Mouse (Mus musculus): ENCODE data around the gene Dph6. TPM values are rescaled to one million over a fixed set of nuclear protein-coding genes. Genes with fewer than 3 reads are reported as not detected.
A peak's percentile ranks its signal among the peaks of the same experiment; 100 is the strongest.

Gene Dph6
- polyA plus RNA-seq, 1 experiment from 2014 or later = 29.4 TPM

DNA sequence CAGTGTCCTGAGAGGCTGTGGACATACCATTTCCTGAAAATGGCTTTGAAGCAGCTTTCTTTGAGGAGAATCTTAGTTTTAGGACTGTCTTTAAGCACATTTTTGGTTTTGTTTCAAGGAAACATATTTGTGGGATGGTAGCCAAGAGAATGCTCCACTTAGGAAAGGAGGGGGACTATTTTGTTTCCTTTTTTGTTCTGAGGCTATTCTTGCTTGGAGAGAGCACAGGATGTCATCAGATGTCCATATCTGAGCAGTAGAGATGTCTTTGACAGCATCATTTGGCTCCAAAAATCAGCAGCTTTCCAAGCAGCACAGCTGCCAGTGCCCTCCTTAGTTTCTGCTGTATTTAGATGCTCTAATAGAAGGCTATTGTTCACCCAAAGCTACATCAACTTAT lies 167.8 kb downstream of the Dph6 start:
- no peak for TF ChIP-seq CTCF (IDR thresholded peaks at IDR 0.05; ENCODE audit: low read depth)
- Histone ChIP-seq H3K36me3 (ENCODE audit: insufficient read depth) (no peaks in the 10 kb centered on the region), H3K27ac (ENCODE audit: low read depth) (no peak overlapping the region), H3K9ac (no peak overlapping the region), H3K4me3 (ENCODE audit: low read depth, low read length) (no peak overlapping the region), H3K27me3 (ENCODE audit: insufficient read depth, low read length) (no peaks in the 10 kb centered on the region), H3K9me3 (ENCODE audit: low read depth, low read length) (no peaks in the 10 kb centered on the region), H3K4me1 (ENCODE audit: insufficient read depth) (no peaks in the 10 kb centered on the region), H3K4me2 (no peak overlapping the region)
- DNase-seq = peak; percentile 67
- no peak for ATAC-seq (ENCODE audit: insufficient read depth)
